Mouse (Mus musculus) midbrain, embryonic 11.5 days (tissue): Measurements from ENCODE around the gene Rnf180. TPM values are rescaled to one million over a fixed set of nuclear protein-coding genes. Genes with fewer than 3 reads are reported as not detected.

ENCODE experiments used
- ATAC-seq: fragments of 200-750 bp; cut with Nextera tagmentation; 2 replicates; pipeline ENCODE4 v1.8.0; 2017; ENCODE audit warnings: moderate TSS enrichment, moderate library complexity; ENCODE audit not compliant: low FRiP score
- DNase-seq: peaks from one replicate; pipeline ENCODE4 v3.0.0; 2015; ENCODE audit warnings: low spot score; ENCODE audit errors: missing footprints
- H3K27ac ChIP-seq: fragments of 300-500 bp; sonication (generic); 2 replicates; pipeline ENCODE4 v1.5.1; 2014; ENCODE audit warnings: low read depth, low read length
- H3K27me3 ChIP-seq: fragments of 300-500 bp; sonication (generic); 2 replicates; pipeline ENCODE4 v1.6.1; 2014; ENCODE audit warnings: mild to moderate bottlenecking, low read length, moderate library complexity, mixed read lengths; ENCODE audit not compliant: control insufficient read depth, insufficient read depth
- H3K36me3 ChIP-seq: fragments of 300-500 bp; sonication (generic); 2 replicates; pipeline ENCODE4 v1.6.1; 2014; ENCODE audit warnings: mild to moderate bottlenecking, low read length, moderate library complexity, mixed read lengths; ENCODE audit not compliant: control insufficient read depth, insufficient read depth
- H3K4me1 ChIP-seq: fragments of 300-500 bp; sonication (generic); 2 replicates; pipeline ENCODE4 v1.6.1; 2014; ENCODE audit warnings: low read length; ENCODE audit not compliant: control insufficient read depth, insufficient read depth
- H3K4me2 ChIP-seq: fragments of 300-500 bp; sonication (generic); 2 replicates; pipeline ENCODE4 v1.6.1; 2014; ENCODE audit warnings: mild to moderate bottlenecking, moderate library complexity
- H3K4me3 ChIP-seq: fragments of 300-500 bp; sonication (generic); 2 replicates; pipeline ENCODE4 v1.5.1; 2014; ENCODE audit warnings: low read depth, low read length
- H3K9ac ChIP-seq: fragments of 300-500 bp; sonication (generic); 2 replicates; pipeline ENCODE4 v1.6.1; 2014; ENCODE audit warnings: low read length
- H3K9me3 ChIP-seq: fragments of 300-500 bp; sonication (generic); 2 replicates; pipeline ENCODE4 v1.6.1; 2016; ENCODE audit warnings: low read length; ENCODE audit not compliant: control insufficient read depth
- WGBS: fragments of 180-500 bp; shearing (Covaris S2); extraction: QIAGEN DNeasy Blood & Tissue Kit; methylation state at CpG from one replicate; pipeline ENCODE4 v1.1.7; 2014; 5-methylcytosine and 5-hydroxymethylcytosine counted together
- polyA plus RNA-seq: library from polyadenylated mRNA; unstranded; fragments of >200 nt; fragmentation: Nextera tagmentation; extraction: Ambion mirVana; gene quantifications from 2 replicates; pipeline ENCODE4 v1.2.1, GENCODE M21; 2014

Rnf180 gene
- polyA plus RNA-seq, 1 experiment from 2014 or later: 11.3 TPM

DNA sequence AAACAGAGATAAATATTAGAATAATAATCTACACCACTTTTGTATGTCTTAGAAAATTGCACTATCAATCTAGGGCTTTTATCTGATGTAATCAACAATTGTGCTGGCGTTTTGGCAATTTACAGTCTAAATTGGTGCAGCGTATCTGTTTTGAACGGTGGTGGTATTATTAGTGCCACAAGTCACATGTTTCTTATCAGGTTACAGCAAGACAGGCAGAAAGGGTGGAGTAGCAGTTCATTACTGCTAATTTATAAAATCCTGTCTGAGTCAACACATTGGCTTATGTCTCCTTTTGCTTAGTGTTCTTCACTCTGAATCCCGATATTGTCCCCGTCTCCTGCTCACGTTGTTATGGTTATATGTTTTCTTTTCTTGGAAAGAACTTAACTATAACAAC, 164.5 kb downstream of the Rnf180 start:
- Histone ChIP-seq H3K27ac (no peak overlapping the region), H3K4me2 (no peak overlapping the region), H3K4me3 (no peak overlapping the region), H3K27me3 (no peaks in the 10 kb centered on the region), H3K36me3 (no peaks in the 10 kb centered on the region), H3K4me1 (no peaks in the 10 kb centered on the region), H3K9me3 (no peaks in the 10 kb centered on the region), H3K9ac (no peak overlapping the region)
- no peak for DNase-seq
- 91% methylated on average over 6 of the region's 6 CpGs for WGBS
- ATAC-seq: no peak

DNA sequence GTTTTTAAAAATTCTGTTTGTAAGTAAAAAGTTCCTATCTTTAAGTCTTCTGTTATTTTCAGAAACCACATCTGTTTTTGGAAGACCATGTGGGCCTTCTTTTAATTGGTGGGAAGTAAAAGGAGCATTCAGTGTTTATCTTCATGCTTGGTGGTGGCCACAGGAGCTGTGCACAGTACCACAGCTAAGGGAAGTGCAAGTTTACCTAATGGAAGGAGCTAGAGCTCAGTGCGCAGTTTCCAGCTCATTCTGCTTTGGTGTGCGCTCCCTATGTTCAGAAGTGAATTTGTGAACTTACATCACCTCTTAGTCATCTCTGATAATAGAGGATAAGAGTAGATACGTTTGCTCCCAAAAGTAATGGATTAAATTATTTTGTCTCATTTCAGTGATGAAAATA, 172.5 kb downstream of the Rnf180 start:
- ATAC-seq: no peak

DNA sequence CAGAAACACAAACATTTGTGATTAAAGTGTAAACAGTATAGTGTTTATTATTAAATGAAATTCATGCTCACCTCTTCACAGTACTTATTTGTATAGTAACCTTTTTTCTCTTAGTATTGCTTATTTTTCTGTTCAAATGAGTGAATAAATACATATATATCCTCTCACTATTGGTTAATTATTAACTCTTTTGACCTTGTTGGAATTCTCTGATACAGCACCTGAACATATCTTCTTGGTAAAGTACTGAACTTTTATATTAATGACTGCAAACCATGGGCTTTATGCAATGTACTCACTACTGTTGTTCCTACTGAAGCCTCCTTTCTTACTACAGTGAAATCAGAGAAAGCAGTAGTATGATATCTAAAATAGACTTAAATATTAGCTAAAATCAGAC, 173.0 kb downstream of the Rnf180 start:
- DNase-seq (no peak), ATAC-seq (no peak)
- Histone ChIP-seq H3K9ac (no peak overlapping the region), H3K4me3 (no peak overlapping the region), H3K36me3 (no peaks in the 10 kb centered on the region), H3K27ac (no peak overlapping the region), H3K4me1 (no peaks in the 10 kb centered on the region), H3K9me3 (no peaks in the 10 kb centered on the region), H3K4me2 (no peak overlapping the region), H3K27me3 (no peaks in the 10 kb centered on the region)

More for the DNA sequence above, 172.5 kb downstream of the Rnf180 start:
- H3K4me3 ChIP-seq: no peak overlapping the region
- WGBS: 90% methylated on average over 3 of the region's 3 CpGs
- H3K9me3 ChIP-seq: no peaks in the 10 kb centered on the region
- H3K36me3 ChIP-seq: no peaks in the 10 kb centered on the region
- H3K27me3 ChIP-seq: no peaks in the 10 kb centered on the region
- H3K27ac ChIP-seq: no peak overlapping the region
- no peak overlapping the region for H3K4me2 ChIP-seq
- H3K4me1 ChIP-seq: no peaks in the 10 kb centered on the region
- H3K9ac ChIP-seq: no peak overlapping the region
- DNase-seq: no peak

DNA sequence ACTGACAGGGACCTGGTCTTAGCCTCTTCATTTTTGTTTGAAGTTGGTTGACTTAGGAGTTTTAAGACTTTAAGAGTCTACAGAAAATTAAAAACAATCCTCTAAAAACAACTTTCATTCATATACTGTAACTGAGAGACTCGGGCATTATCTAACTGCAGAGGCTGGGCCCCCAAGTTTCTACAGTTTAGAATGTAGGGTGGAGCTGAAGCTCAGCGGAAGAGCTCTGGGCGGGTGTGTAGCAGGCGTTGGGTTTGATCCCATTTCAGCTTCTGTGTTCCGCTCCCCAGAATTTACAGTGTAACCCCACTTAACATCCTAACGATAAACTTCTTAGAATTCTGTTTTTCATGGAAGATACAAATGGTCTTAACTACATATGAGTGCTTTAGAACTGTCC, 183.0 kb downstream of the Rnf180 start:
- Histone ChIP-seq H3K4me2 (no peak overlapping the region), H3K9ac (no peak overlapping the region), H3K36me3 (no peaks in the 10 kb centered on the region), H3K4me1 (no peaks in the 10 kb centered on the region), H3K4me3 (no peak overlapping the region), H3K27ac (no peak overlapping the region), H3K9me3 (no peaks in the 10 kb centered on the region), H3K27me3 (no peaks in the 10 kb centered on the region)
- DNase-seq (no peak), ATAC-seq (no peak)
- 90% methylated on average over 6 of the region's 6 CpGs for WGBS

DNA sequence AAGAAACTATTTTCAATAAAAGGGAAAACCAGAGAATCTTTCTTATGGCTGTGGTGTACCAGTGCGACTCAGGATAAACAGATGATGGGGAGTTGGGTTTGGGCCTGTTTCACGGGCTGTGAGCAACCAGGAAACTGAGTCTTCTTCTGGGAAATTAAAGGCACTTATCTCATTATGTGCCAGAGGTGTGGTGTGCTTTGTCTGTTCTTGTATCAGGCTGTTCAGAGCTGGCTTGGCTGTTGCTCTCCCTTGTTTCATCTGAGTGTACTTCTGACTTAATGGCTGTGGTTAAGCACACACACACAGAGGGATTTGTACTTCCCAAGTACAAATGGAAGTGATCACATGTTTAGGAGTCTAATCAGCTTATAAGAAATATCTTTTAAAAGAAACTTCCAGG, 190.2 kb downstream of the Rnf180 start:
- no peak overlapping the region for H3K9ac ChIP-seq
- no peaks in the 10 kb centered on the region for H3K4me1 ChIP-seq
- no peaks in the 10 kb centered on the region for H3K9me3 ChIP-seq
- H3K36me3 ChIP-seq: no peaks in the 10 kb centered on the region
- H3K4me2 ChIP-seq: no peak overlapping the region
- no peak overlapping the region for H3K27ac ChIP-seq
- H3K4me3 ChIP-seq: no peak overlapping the region
- DNase-seq: no peak
- WGBS: 82% methylated on average over 2 of the region's 2 CpGs
- no peaks in the 10 kb centered on the region for H3K27me3 ChIP-seq
- ATAC-seq: no peak

DNA sequence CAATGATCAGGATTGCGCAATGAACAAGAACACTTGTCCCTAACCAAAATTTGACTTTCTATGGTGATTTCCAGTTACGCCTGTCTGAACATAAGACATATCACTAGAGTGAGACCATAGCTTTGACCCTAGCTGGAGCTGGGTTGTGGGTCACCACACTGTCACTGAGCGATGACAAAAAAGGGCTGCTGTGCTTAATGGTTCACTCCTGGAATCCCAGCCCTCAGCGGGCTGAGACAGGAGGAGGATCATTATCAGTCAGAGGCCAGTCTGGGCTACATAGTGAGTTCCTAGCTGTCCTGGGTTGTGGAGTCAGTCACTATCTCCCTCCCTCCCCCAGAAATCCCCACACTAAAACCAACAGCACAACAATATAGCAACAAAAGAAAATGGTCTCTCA, 193.9 kb downstream of the Rnf180 start:
- no peak for DNase-seq
- H3K36me3 ChIP-seq: no peaks in the 10 kb centered on the region
- no peak overlapping the region for H3K4me3 ChIP-seq
- WGBS: 80% methylated on average over 4 of the region's 4 CpGs
- H3K9ac ChIP-seq: no peak overlapping the region
- H3K4me2 ChIP-seq: no peak overlapping the region
- H3K4me1 ChIP-seq: no peaks in the 10 kb centered on the region
- ATAC-seq: no peak
- H3K27ac ChIP-seq: no peak overlapping the region
- no peaks in the 10 kb centered on the region for H3K9me3 ChIP-seq
- H3K27me3 ChIP-seq: no peaks in the 10 kb centered on the region

DNA sequence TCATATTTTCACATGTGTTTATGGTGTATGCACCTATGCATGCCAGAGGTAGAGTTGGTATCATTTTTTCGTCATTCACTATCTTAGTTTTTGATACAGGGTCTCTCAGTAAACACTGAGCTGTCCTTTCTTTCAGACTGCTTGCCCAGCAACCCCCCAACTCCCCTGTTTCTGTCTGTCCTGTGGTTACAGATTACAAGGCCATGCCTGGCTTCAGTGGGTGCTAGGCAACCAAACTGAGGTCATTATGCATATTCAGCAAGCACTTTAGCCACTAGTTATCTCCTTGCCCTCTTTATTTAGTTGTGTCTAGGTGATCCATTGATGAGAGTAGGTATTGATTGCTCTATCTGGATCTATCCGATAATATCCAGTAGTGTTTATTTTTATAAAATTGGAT, 198.3 kb downstream of the Rnf180 start:
- 75% methylated on average over 2 of the region's 2 CpGs for WGBS
- DNase-seq (no peak), ATAC-seq (peak; percentile 63)
- Histone ChIP-seq H3K9ac (no peak overlapping the region), H3K27ac (no peak overlapping the region), H3K9me3 (no peaks in the 10 kb centered on the region), H3K4me2 (no peak overlapping the region), H3K4me1 (no peaks in the 10 kb centered on the region), H3K27me3 (no peaks in the 10 kb centered on the region), H3K36me3 (no peaks in the 10 kb centered on the region), H3K4me3 (no peak overlapping the region)

DNA sequence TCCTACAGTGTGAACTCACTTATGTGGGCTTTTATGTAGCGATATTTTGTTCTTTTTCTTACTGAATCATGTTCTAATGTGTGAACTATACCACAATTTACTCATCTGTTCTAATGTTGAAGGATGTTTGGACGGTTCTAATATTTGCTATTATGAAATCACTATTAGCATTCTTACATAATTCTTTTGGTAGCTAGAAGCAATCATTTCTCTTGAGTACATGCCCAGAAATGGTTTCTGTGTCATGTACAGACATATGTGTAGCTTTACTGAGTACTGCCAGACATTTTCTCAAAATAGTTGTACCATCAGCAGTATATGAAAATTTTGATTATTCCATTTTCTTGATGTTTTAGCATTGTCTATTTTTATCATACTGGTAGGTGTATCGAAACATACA, 205.3 kb downstream of the Rnf180 start:
- no peak for ATAC-seq

DNA sequence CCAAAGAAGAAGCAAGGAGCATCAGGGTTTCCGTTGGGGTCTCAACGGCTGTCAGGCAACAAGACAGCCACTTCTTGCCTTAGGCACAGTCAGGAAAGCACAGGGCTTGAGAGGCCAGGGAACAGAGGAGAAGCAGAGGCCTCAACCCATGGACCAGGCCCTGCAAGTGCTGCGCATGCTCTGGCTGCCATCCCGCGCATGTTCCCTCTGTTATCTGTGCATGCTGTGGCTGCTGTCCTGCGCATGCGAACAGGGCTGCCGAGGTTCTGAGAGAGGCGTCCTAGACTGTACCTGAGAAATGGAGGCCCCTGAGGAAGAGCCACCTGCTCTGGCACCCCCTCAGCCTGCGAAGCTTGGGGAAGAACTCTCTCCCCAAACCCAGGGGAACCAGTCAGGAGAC, 212.8 kb downstream of the Rnf180 start, which contains the start of gene 4933425L06Rik:
TSS of gene 4933425L06Rik (plus strand) at position 261 of the 400 bp plus-strand sequence.
- ATAC-seq (no peak), DNase-seq (no peak)
- Histone ChIP-seq H3K36me3 (no peaks in the 10 kb centered on the region), H3K9me3 (no peaks in the 10 kb centered on the region), H3K27me3 (no peaks in the 10 kb centered on the region), H3K9ac (no peak within 1 kb of the TSS), H3K27ac (no peak within 1 kb of the TSS), H3K4me3 (no peak within 1 kb of the TSS), H3K4me2 (no peak within 1 kb of the TSS), H3K4me1 (no peaks in the 10 kb centered on the region)
- WGBS: 88% methylated on average over 10 of the region's 10 CpGs

More for the DNA sequence above, 205.3 kb downstream of the Rnf180 start:
- Histone ChIP-seq H3K4me3 (no peak overlapping the region), H3K27me3 (no peaks in the 10 kb centered on the region), H3K27ac (no peak overlapping the region), H3K36me3 (no peaks in the 10 kb centered on the region), H3K4me1 (no peaks in the 10 kb centered on the region), H3K9ac (no peak overlapping the region), H3K9me3 (no peaks in the 10 kb centered on the region), H3K4me2 (no peak overlapping the region)
- DNase-seq: no peak
- WGBS: 87% methylated on average over 3 of the region's 3 CpGs
